Mouse (Mus musculus) embryonic facial prominence, embryonic 15.5 days (tissue): ENCODE data around the gene Mcm7. TPM values are rescaled to one million over a fixed set of nuclear protein-coding genes. Genes with fewer than 3 reads are reported as not detected.

ENCODE experiments used
- microRNA counts: library from miRNA; unstranded; fragments of <30 nt; microRNA quantifications from one replicate; lab custom pipeline; 2016
- microRNA-seq: library from miRNA; unstranded; fragments of <30 nt; microRNA quantifications from one replicate; pipeline ENCODE4, GENCODE M21; 2016; ENCODE audit warnings: borderline number of aligned reads
- polyA plus RNA-seq: library from polyadenylated mRNA; unstranded; fragments of >200 nt; fragmentation: Nextera tagmentation; extraction: Ambion mirVana; gene quantifications from 2 replicates; pipeline ENCODE4 v1.2.1, GENCODE M21; 2015

Gene Mcm7
- polyA plus RNA-seq, 1 experiment from 2014 or later: 141 TPM

MicroRNAs encoded within 50 kb of the gene (microRNA counts, 519-probe panel; counts per million panel counts)
- microRNA mmu-miR-106b (lab: Ali Mortazavi, UCI): 3,659 counts per million, percentile 87 among the panel's probes with 10 or more counts
- 4,326 counts per million, percentile 96 among the panel's probes with 10 or more counts for microRNA mmu-miR-25 (lab: Ali Mortazavi, UCI)
- 3,549 counts per million, percentile 84 among the panel's probes with 10 or more counts for microRNA mmu-miR-93 (lab: Ali Mortazavi, UCI)

Small RNAs within 50 kb of the gene (microRNA-seq; reads per million reads assigned to microRNA genes)
- 4,627 reads per million, percentile 89 among the genes with 10 or more reads in this experiment for gene Mir106b
- gene Mir25: 523 reads per million, percentile 71 among the genes with 10 or more reads in this experiment
- gene Mir93: 6,682 reads per million, percentile 92 among the genes with 10 or more reads in this experiment

Other genes with a start within 250 kb of the Mcm7 start
- 0.92 and 1.2 TPM in 2 replicates for gene Gjc3, start 209.3 kb downstream of the Mcm7 start, polyA plus RNA-seq
- 0.17 TPM in 1 of 2 replicates, not detected in the other for gene Azgp1, start 190.9 kb downstream of the Mcm7 start, polyA plus RNA-seq
- gene Smok3a, start 151.2 kb downstream of the Mcm7 start, polyA plus RNA-seq: not detected in 2 replicates
- not detected in 2 replicates for gene Smok3b, start 151.0 kb downstream of the Mcm7 start, polyA plus RNA-seq
- gene Smok3c, start 119.2 kb downstream of the Mcm7 start, polyA plus RNA-seq: not detected in 2 replicates
- 16.5 and 17.8 TPM in 2 replicates for gene Zkscan1, start 87.3 kb downstream of the Mcm7 start, polyA plus RNA-seq
- 54.0 and 58.1 TPM in 2 replicates for gene Zscan21, start 55.5 kb downstream of the Mcm7 start, polyA plus RNA-seq
- gene Zfp113, start 16.7 kb downstream of the Mcm7 start, polyA plus RNA-seq: 17.4 and 19.9 TPM in 2 replicates
- 303 and 321 TPM in 2 replicates for gene Cops6, start 11.4 kb downstream of the Mcm7 start, polyA plus RNA-seq
- 26.9 and 27.4 TPM in 2 replicates for gene Ap4m1, start 420 bp downstream of the Mcm7 start, polyA plus RNA-seq
- 77.2 and 87.7 TPM in 2 replicates for gene Taf6, start 15.0 kb upstream of the Mcm7 start, polyA plus RNA-seq
- 61.1 and 65.6 TPM in 2 replicates for gene Cnpy4, start 15.1 kb upstream of the Mcm7 start, polyA plus RNA-seq
- gene Mblac1, start 21.9 kb upstream of the Mcm7 start, polyA plus RNA-seq: 8.5 and 8.6 TPM in 2 replicates
- not detected in 2 replicates for gene Nxpe5, start 53.5 kb upstream of the Mcm7 start, polyA plus RNA-seq
- 72.6 and 72.7 TPM in 2 replicates for gene Lamtor4, start 83.1 kb upstream of the Mcm7 start, polyA plus RNA-seq
- 7.4 and 7.7 TPM in 2 replicates for gene BC037034, start 91.6 kb upstream of the Mcm7 start, polyA plus RNA-seq
- gene Gal3st4, start 100.4 kb upstream of the Mcm7 start, polyA plus RNA-seq: 2.9 and 3.1 TPM in 2 replicates
- 0.12 and 0.13 TPM in 2 replicates for gene Gm43720, start 107.5 kb upstream of the Mcm7 start, polyA plus RNA-seq
- 24.7 and 30.0 TPM in 2 replicates for gene Gpc2, start 107.6 kb upstream of the Mcm7 start, polyA plus RNA-seq
- gene Stag3, start 107.8 kb upstream of the Mcm7 start, polyA plus RNA-seq: 4.9 and 5.2 TPM in 2 replicates
- 0.21 TPM in 1 of 2 replicates, not detected in the other for gene Pvrig, start 169.5 kb upstream of the Mcm7 start, polyA plus RNA-seq